Mouse (Mus musculus) Patski (cell line): ENCODE measurements around the gene Ddx17. TPM values are rescaled to one million over a fixed set of nuclear protein-coding genes. Genes with fewer than 3 reads are reported as not detected.

Experiments
- ATAC-seq: fragments of 100-300 bp; one replicate; pipeline ENCODE4 v1.8.0; 2021
- CTCF ChIA-PET: fragments of 350-600 bp; sonication (Branson Sonifier 250); formaldehyde crosslinking; loops from one replicate; lab custom pipeline; 2022; ENCODE audit warnings: inconsistent platforms; lab: Charles Lee
- POLR2A ChIA-PET: fragments of 350-600 bp; sonication (Branson Sonifier 250); formaldehyde crosslinking; loops from one replicate; lab custom pipeline; 2022; ENCODE audit warnings: antibody characterized with exemption, inconsistent platforms; lab: Charles Lee
- DNase-seq: peaks from one replicate; pipeline ENCODE4 v3.0.0-alpha.2; 2011; ENCODE audit warnings: low read depth, low spot score
- H3K27me3 ChIP-seq: fragments of 371-371 bp; one replicate; pipeline ENCODE4 v1.5.1; 2021
- CTCF ChIP-seq: fragments of 100-300 bp; IDR thresholded peaks from one replicate; pipeline ENCODE4 v1.5.1; 2021
- in situ Hi-C: fragments of 300-500 bp; cut with MboI; formaldehyde crosslinking; loops from 3 replicates; pipeline ENCODE4 v1.11.1; 2018; ENCODE audit warnings: low pct_unique_long_range_greater_than_20kb, mixed read lengths
- polyA plus RNA-seq: library from polyadenylated mRNA; unstranded; gene quantifications from one replicate; pipeline ENCODE4 v1.2.3, GENCODE M21; 2021

The Ddx17 gene
- polyA plus RNA-seq, 1 experiment from 2014 or later = 326 TPM

- ChIA-PET CTCF (no interaction called here), POLR2A (no interaction called here)
- in situ Hi-C loops = no loop called here
- ATAC-seq (no peak), DNase-seq (no peak)
- TF ChIP-seq CTCF = no peak
- H3K27me3 ChIP-seq = peaks cover 33% of the 10 kb centered on the region
Measured at GRCm38 (mm10) chr15:79506460-79506859, 40.1 kb downstream of the Ddx17 start.

DNA sequence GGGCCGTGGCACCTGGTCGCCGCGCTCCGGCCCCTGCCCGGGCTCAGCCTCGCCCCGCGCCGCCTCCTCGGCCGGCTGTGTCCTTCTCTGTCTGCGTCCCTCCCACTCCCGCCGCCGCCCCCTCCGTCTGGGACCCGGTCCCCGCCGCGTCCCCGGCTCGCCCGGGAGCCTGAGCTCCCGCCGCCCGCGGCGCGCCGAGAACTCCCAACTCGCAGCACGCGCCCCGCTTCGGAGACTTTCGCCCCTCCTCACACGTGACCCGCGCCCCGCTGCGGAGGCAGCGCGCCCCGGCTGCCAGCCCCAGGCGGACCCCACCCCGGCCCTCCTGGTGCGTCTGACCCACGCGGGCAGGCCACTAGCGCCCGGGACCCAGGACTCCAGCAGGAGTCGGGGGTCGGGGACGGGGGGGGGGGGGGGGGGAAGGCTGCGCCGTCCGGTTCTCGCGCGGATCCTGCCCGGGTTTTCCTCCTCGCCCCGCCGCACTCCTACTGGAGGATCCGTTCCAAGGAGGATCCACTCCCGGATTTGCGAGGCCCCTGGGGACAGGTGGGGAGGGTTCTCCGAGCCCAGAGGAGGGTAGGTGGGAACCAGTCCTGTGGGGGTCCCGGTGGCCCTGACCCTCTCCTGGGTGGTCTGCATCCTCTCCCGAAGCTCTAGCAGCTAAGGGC is 40.8 kb downstream of the Ddx17 start:
- no peak for TF ChIP-seq CTCF
- ChIA-PET CTCF (no interaction called here), POLR2A (interaction anchor here (2.4 kb wide), 1 partner anchor 12 kb away, joined by 6 read pairs; the partner anchor contains the start of gene Kdelr3)
- H3K27me3 ChIP-seq = peaks cover 26% of the 10 kb centered on the region
- ATAC-seq = peak; percentile 37
- in situ Hi-C loops = no loop called here
- DNase-seq = no peak

DNA sequence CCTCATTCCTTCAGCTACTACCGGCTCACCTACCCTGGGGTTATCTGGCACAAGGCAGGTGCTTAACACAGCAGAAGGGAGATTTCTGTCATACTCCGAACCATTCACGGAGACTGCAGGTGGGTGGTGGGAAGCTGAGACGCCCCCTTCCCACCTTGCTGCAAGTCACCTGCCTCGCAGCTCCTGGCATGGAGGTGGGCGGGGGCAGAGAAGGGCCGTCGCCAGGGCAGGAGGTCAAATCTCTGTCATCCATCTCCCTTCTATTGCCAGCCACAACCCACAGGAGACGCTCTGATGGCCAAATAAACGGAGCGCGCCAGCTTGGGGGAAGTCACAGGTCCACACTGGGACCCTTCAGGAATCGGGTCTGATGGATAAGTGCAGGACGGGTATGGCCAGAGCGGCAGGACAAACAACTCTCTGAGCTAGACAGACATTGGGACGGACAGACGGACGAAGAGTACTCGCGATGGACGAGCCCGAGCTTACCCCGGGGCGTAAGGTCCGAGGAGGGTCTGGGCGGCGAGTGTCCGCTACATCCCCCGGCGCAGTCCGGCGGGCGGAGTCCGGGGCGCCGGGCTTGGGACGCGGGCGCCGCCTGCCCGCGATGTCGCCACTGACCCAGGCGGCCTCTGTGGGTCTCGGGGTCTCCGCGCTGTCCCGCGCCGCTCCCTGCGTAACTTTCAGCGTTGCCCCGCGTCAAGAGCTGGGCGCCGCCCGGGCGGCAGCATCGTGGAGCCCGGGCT is 41.7 kb downstream of the Ddx17 start, which contains the start of gene Kcnj4:
Gene Kcnj4 (minus strand): TSS at position 535 of the 746 bp plus-strand sequence.
- TF ChIP-seq CTCF = no peak
- in situ Hi-C loops = no loop called here
- peak; percentile 9 for ATAC-seq
- H3K27me3 ChIP-seq = peaks cover 22% of the 10 kb centered on the region
- DNase-seq = no peak
- POLR2A ChIA-PET = interaction anchor here (2.4 kb wide), 1 partner anchor 12 kb away, joined by 6 read pairs; the partner anchor contains the start of gene Kdelr3
- CTCF ChIA-PET = interaction anchor here (0.8 kb wide), 1 partner anchor 262 kb away, joined by 3 read pairs; no protein-coding TSS in a partner anchor

DNA sequence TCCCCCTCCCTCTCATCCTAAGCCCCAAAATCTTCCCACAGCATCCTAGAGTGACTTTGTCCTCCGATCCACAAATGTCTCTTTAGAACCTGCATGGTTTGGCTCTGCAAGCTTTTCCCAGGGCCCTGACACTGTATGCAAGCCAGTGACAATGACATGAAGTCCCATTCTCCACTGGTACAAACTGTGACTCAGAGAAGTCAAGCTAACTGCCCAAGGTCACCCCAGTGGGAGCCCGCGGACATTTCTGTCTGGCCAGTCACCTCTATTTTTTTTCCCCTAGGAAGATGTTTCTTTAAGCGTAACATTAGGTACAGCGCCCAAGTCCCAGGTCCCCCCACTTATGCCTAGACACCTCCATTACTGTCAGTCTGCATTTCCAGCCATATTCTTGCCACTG is 43.1 kb downstream of the Ddx17 start:
- ATAC-seq = no peak
- TF ChIP-seq CTCF = no peak
- in situ Hi-C loops = no loop called here
- CTCF ChIA-PET = no interaction called here
- DNase-seq = no peak
- peaks cover 20% of the 10 kb centered on the region for H3K27me3 ChIP-seq
- POLR2A ChIA-PET = interaction anchor here (2.4 kb wide), 1 partner anchor 14 kb away, joined by 6 read pairs; the partner anchor contains the start of gene Kdelr3

DNA sequence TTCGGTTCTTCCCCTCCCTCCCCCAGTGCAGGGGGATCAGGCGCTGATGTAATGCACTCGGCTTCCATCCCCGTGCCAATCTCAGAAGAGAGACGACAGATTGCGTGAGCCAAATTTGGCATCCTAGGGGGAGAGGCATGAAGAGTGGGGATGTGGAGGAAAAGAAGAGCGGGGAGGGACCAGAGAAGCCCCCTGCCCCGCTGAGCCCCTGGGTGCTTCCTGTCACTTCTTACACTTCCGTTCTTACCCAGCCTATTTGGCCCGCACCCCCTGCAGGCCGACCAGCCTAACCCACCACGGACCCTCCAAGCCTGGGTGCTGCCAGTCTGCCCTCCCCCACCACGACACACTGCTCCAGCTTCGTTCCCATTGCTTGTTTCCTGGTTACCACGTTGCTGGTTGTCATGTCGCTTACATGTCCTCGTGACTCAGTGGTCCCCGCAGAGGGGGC is 43.6 kb downstream of the Ddx17 start:
- peaks cover 20% of the 10 kb centered on the region for H3K27me3 ChIP-seq
- ChIA-PET POLR2A (no interaction called here), CTCF (no interaction called here)
- in situ Hi-C loops = no loop called here
- no peak for ATAC-seq
- no peak for TF ChIP-seq CTCF
- DNase-seq = no peak

DNA sequence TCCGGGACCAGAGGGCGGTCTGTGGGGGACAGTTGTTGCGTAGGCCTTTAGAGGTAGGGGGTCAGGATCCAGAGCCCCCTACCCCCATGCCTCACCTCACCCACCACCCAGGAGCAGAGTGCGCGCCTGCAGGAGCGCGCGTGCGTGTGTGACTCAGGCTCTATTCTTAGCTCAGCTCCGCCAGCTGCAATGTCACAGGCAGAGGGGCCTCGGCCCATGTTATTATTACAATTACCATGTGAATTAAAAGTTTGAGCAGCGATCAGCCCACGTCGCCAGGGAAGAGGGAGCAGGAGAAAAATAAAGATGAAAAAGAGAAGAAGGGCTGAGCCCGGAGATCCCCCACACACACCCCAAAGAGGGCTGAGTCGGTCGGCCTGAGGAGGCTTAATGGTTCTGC is 46.4 kb downstream of the Ddx17 start:
- ATAC-seq = no peak
- TF ChIP-seq CTCF = no peak
- POLR2A ChIA-PET = no interaction called here
- in situ Hi-C loops = no loop called here
- peaks cover 9% of the 10 kb centered on the region for H3K27me3 ChIP-seq
- no peak for DNase-seq
- CTCF ChIA-PET = no interaction called here

DNA sequence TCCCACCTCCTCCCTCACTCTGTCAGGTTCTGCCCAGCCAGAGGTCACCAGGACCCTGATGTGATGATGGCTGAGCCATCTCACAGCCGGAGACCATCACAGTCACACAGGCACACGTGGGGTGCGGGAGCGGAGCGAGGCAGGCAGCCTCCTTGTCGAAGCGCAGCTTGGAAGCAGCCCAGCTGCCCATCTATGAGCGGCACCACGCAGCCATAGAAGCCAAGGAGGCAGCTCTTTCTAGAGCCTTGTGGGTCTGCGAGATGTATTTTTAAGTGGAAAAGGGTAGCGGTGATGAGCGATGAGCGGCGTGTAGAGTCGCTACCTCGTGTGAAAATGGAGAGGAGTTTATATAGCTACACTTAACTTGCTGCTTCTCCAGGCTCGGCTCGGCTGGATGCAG is 53.0 kb downstream of the Ddx17 start:
- H3K27me3 ChIP-seq = peaks cover 16% of the 10 kb centered on the region
- POLR2A ChIA-PET = no interaction called here
- DNase-seq = no peak
- in situ Hi-C loops = no loop called here
- CTCF ChIA-PET = no interaction called here
- no peak for TF ChIP-seq CTCF
- no peak for ATAC-seq

DNA sequence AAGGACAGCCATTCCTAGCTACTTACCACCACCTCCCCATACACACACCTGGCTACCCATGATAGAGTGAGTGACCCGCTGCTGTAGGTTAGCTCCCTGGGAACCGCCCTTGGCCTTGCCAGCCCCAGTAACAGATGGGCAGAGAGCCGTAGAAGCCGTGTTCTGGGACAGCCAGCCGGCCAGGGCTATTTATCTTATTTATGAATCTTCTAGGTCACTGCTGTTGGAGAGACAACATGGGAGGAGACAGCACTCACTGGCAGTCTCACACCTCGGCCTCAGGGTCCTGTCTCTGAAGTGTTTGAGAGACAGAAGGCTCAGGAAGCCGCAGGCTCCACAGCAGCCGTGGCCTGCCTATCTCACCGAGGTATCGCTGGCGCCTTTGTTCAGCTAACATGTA is 57.1 kb downstream of the Ddx17 start:
- DNase-seq (no peak), ATAC-seq (no peak)
- peaks cover 16% of the 10 kb centered on the region for H3K27me3 ChIP-seq
- CTCF ChIA-PET = no interaction called here
- in situ Hi-C loops = no loop called here
- POLR2A ChIA-PET = no interaction called here
- no peak for TF ChIP-seq CTCF

GRCm38 (mm10) chr15:79481181-79481688 is 65.3 kb downstream of the Ddx17 start:
- ChIA-PET POLR2A (no interaction called here), CTCF (interaction anchor here (0.8 kb wide), 1 partner anchor 35 kb away, joined by 3 read pairs; the partner anchor contains the start of gene Kdelr3)
- no peak for TF ChIP-seq CTCF
- ATAC-seq (no peak), DNase-seq (no peak)
- in situ Hi-C loops = no loop called here
- no peaks in the 10 kb centered on the region for H3K27me3 ChIP-seq

Other genes starting within 250 kb of the Ddx17 start
- gene Pla2g6, start 218.4 kb downstream of the Ddx17 start, polyA plus RNA-seq = 32.8 TPM
- gene Maff, start 200.1 kb downstream of the Ddx17 start, polyA plus RNA-seq = 47.8 TPM
- 129 TPM for gene Tmem184b, start 143.2 kb downstream of the Ddx17 start, polyA plus RNA-seq
- gene Csnk1e, start 91.2 kb downstream of the Ddx17 start, polyA plus RNA-seq = 128 TPM
- gene Kcnj4, start 41.5 kb downstream of the Ddx17 start, polyA plus RNA-seq = 3.8 TPM
- 35.8 TPM for gene Kdelr3, start 30.3 kb downstream of the Ddx17 start, polyA plus RNA-seq
- 0.15 TPM for gene Dmc1, start 58.4 kb upstream of the Ddx17 start, polyA plus RNA-seq
- 4.6 TPM for gene Fam227a, start 112.2 kb upstream of the Ddx17 start, polyA plus RNA-seq
- 46.0 TPM for gene Cby1, start 112.5 kb upstream of the Ddx17 start, polyA plus RNA-seq
- gene Tomm22, start 124.1 kb upstream of the Ddx17 start, polyA plus RNA-seq = 201 TPM
- 43.4 TPM for gene Josd1, start 141.2 kb upstream of the Ddx17 start, polyA plus RNA-seq
- 33.4 TPM for gene Gtpbp1, start 144.1 kb upstream of the Ddx17 start, polyA plus RNA-seq
- 69.6 TPM for gene Sun2, start 195.8 kb upstream of the Ddx17 start, polyA plus RNA-seq
- gene Dnal4, start 231.1 kb upstream of the Ddx17 start, polyA plus RNA-seq = 76.8 TPM